Mouse (Mus musculus) MEL (cell line): ENCODE results near the gene Krt75. TPM values are rescaled to one million over a fixed set of nuclear protein-coding genes. Genes with fewer than 3 reads are reported as not detected.

Experiments
- DNase-seq: peaks from one replicate; pipeline ENCODE4 v3.0.0; 2011; ENCODE audit warnings: low read depth, low spot score
- H3K27ac ChIP-seq: 2 replicates; pipeline ENCODE4 v1.5.1; 2012; ENCODE audit warnings: low read depth, mild to moderate bottlenecking, control low read depth, low read length, moderate library complexity; ENCODE audit not compliant: control insufficient read depth
- H3K27me3 ChIP-seq, 2 experiments: fragments of 150-350 bp in 1 of 2; sonication (generic) in 1 of 2; 2 replicates each; pipeline ENCODE4 v1.6.1; 2012; ENCODE audit warnings: low read length in 2 of 2, mild to moderate bottlenecking in 2 of 2, improper control_type of control experiment in 1 of 2, moderate library complexity in 1 of 2; ENCODE audit not compliant: insufficient read depth in 2 of 2, control insufficient read depth in 1 of 2
- H3K36me3 ChIP-seq, 2 experiments: 2 replicates each; pipeline ENCODE4 v1.6.1; 2012 to 2014; ENCODE audit warnings: low read length in 2 of 2, improper control_type of control experiment in 1 of 2, inconsistent platforms in 1 of 2, mild to moderate bottlenecking in 1 of 2; ENCODE audit not compliant: insufficient read depth in 2 of 2, control insufficient read depth in 1 of 2
- H3K4me1 ChIP-seq, 2 experiments: fragments of 150-350 bp in 1 of 2; sonication (generic) in 1 of 2; 2 replicates each; pipeline ENCODE4 v1.6.1; 2012; ENCODE audit warnings: low read length in 2 of 2, improper control_type of control experiment in 1 of 2, mild to moderate bottlenecking in 1 of 2; ENCODE audit not compliant: insufficient read depth in 2 of 2, control insufficient read depth in 1 of 2
- H3K4me3 ChIP-seq, 2 experiments: fragments of 150-350 bp in 1 of 2; sonication (generic) in 1 of 2; 2 replicates each; pipeline ENCODE4 v1.5.1; 2012; ENCODE audit warnings: low read depth in 2 of 2, low read length in 2 of 2, mild to moderate bottlenecking in 2 of 2, moderate library complexity in 2 of 2, control low read depth in 1 of 2, improper control_type of control experiment in 1 of 2; ENCODE audit not compliant: control insufficient read depth in 1 of 2, insufficient read depth in 1 of 2
- H3K79me2 ChIP-seq: 2 replicates; pipeline ENCODE4 v1.6.1; 2012; ENCODE audit warnings: mild to moderate bottlenecking, low read length, moderate library complexity; ENCODE audit not compliant: control insufficient read depth, poor library complexity, insufficient read depth
- H3K9ac ChIP-seq: 2 replicates; pipeline ENCODE4 v1.6.1; 2012; ENCODE audit warnings: low read depth, mild to moderate bottlenecking, control low read depth, low read length, moderate library complexity; ENCODE audit not compliant: control insufficient read depth, poor library complexity, severe bottlenecking
- H3K9me3 ChIP-seq: fragments of 150-350 bp; sonication (generic); replicated peaks from 2 replicates; pipeline ENCODE4 v1.6.1; 2012; ENCODE audit warnings: mild to moderate bottlenecking, low read length, improper control_type of control experiment, moderate library complexity; ENCODE audit not compliant: insufficient read depth
- BHLHE40 ChIP-seq: IDR thresholded peaks from 2 replicates; pipeline ENCODE4 v1.6.1; 2012; ENCODE audit warnings: low read depth, mild to moderate bottlenecking, inconsistent platforms, low read length, improper control_type of control experiment, borderline replicate concordance
- CHD1 ChIP-seq: IDR thresholded peaks from 2 replicates; pipeline ENCODE4 v1.6.1; 2012; ENCODE audit warnings: low read depth, mild to moderate bottlenecking, inconsistent platforms, low read length, improper control_type of control experiment
- CHD2 ChIP-seq: IDR thresholded peaks from 2 replicates; pipeline ENCODE4 v1.6.1; 2011; ENCODE audit warnings: low read length, improper control_type of control experiment
- CTCF ChIP-seq, 3 experiments: IDR thresholded peaks in 2 of 3; conservative IDR thresholded peaks in 1 of 3; 2 replicates each; pipeline ENCODE4 v1.5.1; 2011 to 2012; ENCODE audit warnings: low read length in 3 of 3, low read depth in 2 of 3, mild to moderate bottlenecking in 2 of 3, improper control_type of control experiment in 1 of 3, inconsistent platforms in 1 of 3, mixed read lengths in 1 of 3, moderate library complexity in 1 of 3; ENCODE audit not compliant: control insufficient read depth in 1 of 3, insufficient read depth in 1 of 3, poor library complexity in 1 of 3, severe bottlenecking in 1 of 3
- ELF1 ChIP-seq: IDR thresholded peaks from 2 replicates; pipeline ENCODE4 v1.6.1; 2014; ENCODE audit warnings: low read depth, mild to moderate bottlenecking, inconsistent platforms, low read length, improper control_type of control experiment, moderate library complexity
- ETS1 ChIP-seq: IDR thresholded peaks from 2 replicates; pipeline ENCODE4 v1.6.1; 2012; ENCODE audit warnings: low read depth, mild to moderate bottlenecking, inconsistent platforms, low read length, improper control_type of control experiment, moderate library complexity
- GABPA ChIP-seq: IDR thresholded peaks from 2 replicates; pipeline ENCODE4 v1.6.1; 2012; ENCODE audit warnings: low read depth, mild to moderate bottlenecking, inconsistent platforms, low read length, improper control_type of control experiment, moderate library complexity
- JUND ChIP-seq: IDR thresholded peaks from 2 replicates; pipeline ENCODE4 v1.6.1; 2011; ENCODE audit warnings: low read depth, mild to moderate bottlenecking, improper control_type of control experiment, low read length
- KAT2A ChIP-seq: conservative IDR thresholded peaks from 2 replicates; pipeline ENCODE4 v1.6.1; 2012; ENCODE audit warnings: low read depth, low read length, improper control_type of control experiment, inconsistent platforms
- MAFK ChIP-seq: IDR thresholded peaks from 2 replicates; pipeline ENCODE4 v1.6.1; 2011; ENCODE audit warnings: low read depth, mild to moderate bottlenecking, low read length, improper control_type of control experiment, borderline replicate concordance
- MAX ChIP-seq: IDR thresholded peaks from 2 replicates; pipeline ENCODE4 v1.6.1; 2011; ENCODE audit warnings: low read length, improper control_type of control experiment
- MYB ChIP-seq: IDR thresholded peaks from 2 replicates; pipeline ENCODE4 v1.6.1; 2011; ENCODE audit warnings: mild to moderate bottlenecking, low read depth, low read length, improper control_type of control experiment
- NELFE ChIP-seq: IDR thresholded peaks from 2 replicates; pipeline ENCODE4 v1.6.1; 2011; ENCODE audit warnings: low read depth, low read length, improper control_type of control experiment
- POLR2A ChIP-seq, 2 experiments: IDR thresholded peaks; 2 replicates each; pipeline ENCODE4 v1.6.1; 2011 to 2012; ENCODE audit warnings: low read length in 2 of 2, mild to moderate bottlenecking in 2 of 2, control low read depth in 1 of 2, improper control_type of control experiment in 1 of 2, low read depth in 1 of 2, moderate library complexity in 1 of 2; ENCODE audit not compliant: control insufficient read depth in 1 of 2, insufficient read depth in 1 of 2, poor library complexity in 1 of 2
- RAD21 ChIP-seq: IDR thresholded peaks from 2 replicates; pipeline ENCODE4 v1.6.1; 2011; ENCODE audit warnings: mild to moderate bottlenecking, low read depth, low read length, improper control_type of control experiment
- SIN3A ChIP-seq: IDR thresholded peaks from 2 replicates; pipeline ENCODE4 v1.6.1; 2012; ENCODE audit warnings: low read length, improper control_type of control experiment, inconsistent platforms
- SMC3 ChIP-seq: IDR thresholded peaks from 2 replicates; pipeline ENCODE4 v1.6.1; 2011; ENCODE audit warnings: low read depth, low read length, improper control_type of control experiment
- TCF12 ChIP-seq: IDR thresholded peaks from 2 replicates; pipeline ENCODE4 v1.6.1; 2014; ENCODE audit warnings: low read depth, mild to moderate bottlenecking, inconsistent platforms, low read length, improper control_type of control experiment, moderate library complexity
- UBTF ChIP-seq: IDR thresholded peaks from 2 replicates; pipeline ENCODE4 v1.6.1; 2012; ENCODE audit warnings: low read depth, mild to moderate bottlenecking, inconsistent platforms, low read length, improper control_type of control experiment, moderate library complexity, borderline replicate concordance; ENCODE audit not compliant: insufficient read depth
- USF1 ChIP-seq: IDR thresholded peaks from 2 replicates; pipeline ENCODE4 v1.6.1; 2014; ENCODE audit warnings: low read depth, mild to moderate bottlenecking, inconsistent platforms, low read length, improper control_type of control experiment, moderate library complexity
- ZC3H11A ChIP-seq: IDR thresholded peaks from 2 replicates; pipeline ENCODE4 v1.6.1; 2012; ENCODE audit warnings: low read depth, mild to moderate bottlenecking, inconsistent platforms, low read length, improper control_type of control experiment
- ZMIZ1 ChIP-seq: IDR thresholded peaks from 2 replicates; pipeline ENCODE4 v1.6.1; 2012; ENCODE audit warnings: low read depth, mild to moderate bottlenecking, inconsistent platforms, low read length, improper control_type of control experiment, moderate library complexity
- ZNF384 ChIP-seq: IDR thresholded peaks from 2 replicates; pipeline ENCODE4 v1.6.1; 2012; ENCODE audit warnings: low read depth, mild to moderate bottlenecking, inconsistent platforms, low read length, improper control_type of control experiment
- polyA plus RNA-seq, 2 experiments: library from polyadenylated mRNA; stranded (reverse) in 1 of 2; unstranded in 1 of 2; fragments of >175 nt in 1 of 2; fragments of >200 nt in 1 of 2; gene quantifications; 2 replicates each; pipeline versions ENCODE4 v1.2.1 to v1.2.4; 2012; ENCODE audit warnings: low replicate concordance in 2 of 2, low read depth in 1 of 2; ENCODE audit not compliant: insufficient read length in 2 of 2, insufficient read depth in 1 of 2, missing spikeins in 1 of 2
- total RNA-seq: library from RNA; depleted of rRNA; stranded (reverse); fragments of 300-350 nt; gene quantifications from 2 replicates; pipeline ENCODE4 v1.2.3, GENCODE M21; 2012

Gene Krt75
- total and polyA plus RNA-seq, 3 experiments = not detected

DNA sequence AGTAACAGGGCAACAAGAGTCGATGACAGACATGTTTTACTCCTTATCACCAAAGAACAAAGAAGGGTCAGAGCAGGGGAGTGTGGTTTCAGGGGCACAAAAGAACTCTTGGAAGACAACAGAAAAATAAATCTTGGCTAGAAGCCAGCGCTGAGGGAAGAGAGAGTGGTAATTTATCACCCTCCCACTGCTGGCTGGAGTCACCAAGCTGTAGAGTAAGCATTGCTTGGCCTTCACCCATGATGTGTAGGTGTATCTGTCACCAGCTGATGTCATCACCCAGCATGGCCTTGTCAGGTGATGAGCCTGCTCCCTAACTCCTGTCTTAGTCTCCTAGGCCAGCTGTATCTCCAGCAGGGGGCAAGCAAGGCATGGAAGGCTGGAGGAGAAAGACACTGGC lies 10.8 kb upstream of the Krt75 start:
- Histone ChIP-seq H3K27ac (no peak overlapping the region), H3K9me3 (no peaks in the 10 kb centered on the region), H3K4me3 (no peak overlapping the region)
- DNase-seq = no peak
- TF ChIP-seq MAFK (no peak), NELFE (no peak), USF1 (no peak)
- TF ChIP-seq, all 39 proteins: peak for 0
- no peak overlapping the region for H3K9ac ChIP-seq
- H3K36me3 ChIP-seq = no peaks in the 10 kb centered on the region
- H3K79me2 ChIP-seq = no peaks in the 10 kb centered on the region
- H3K4me1 ChIP-seq = no peaks in the 10 kb centered on the region
- no peaks in the 10 kb centered on the region for H3K27me3 ChIP-seq

DNA sequence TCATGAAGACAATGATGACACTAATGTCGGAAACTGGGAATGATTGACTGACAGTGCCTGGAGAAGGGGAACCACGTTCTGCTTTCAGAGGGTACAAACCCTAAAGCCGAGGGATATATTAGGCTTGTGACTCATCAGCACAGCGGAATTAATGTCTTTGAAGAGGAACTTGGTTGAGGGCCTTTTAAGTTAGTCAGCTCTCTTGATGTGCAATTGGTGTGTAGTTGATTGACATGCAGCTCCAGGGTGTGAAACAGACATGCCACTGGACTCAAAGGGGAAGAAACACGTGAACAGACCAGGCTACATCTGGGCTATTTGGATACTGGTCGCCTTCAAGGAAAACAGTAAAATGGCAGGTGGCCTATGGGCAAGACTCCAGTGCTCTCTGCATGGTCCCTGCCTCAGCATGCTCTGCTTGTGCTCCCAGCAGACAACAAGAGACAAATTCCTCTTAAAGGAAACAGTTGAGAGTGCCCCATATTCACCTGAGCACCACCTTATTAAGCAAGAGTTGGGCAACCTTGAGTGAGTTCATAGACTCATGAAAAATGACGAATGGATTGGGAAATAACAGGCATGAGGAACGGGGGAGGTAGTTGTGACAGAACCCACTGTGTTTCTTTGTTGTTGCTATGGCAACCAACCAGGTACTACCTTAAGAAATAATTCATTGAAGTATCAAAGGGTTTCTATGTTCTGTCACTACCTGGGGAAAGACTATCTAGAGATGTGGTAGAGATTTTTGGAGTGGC lies 9.7 kb upstream of the Krt75 start:
- Histone ChIP-seq H3K4me3 (no peak overlapping the region), H3K79me2 (no peaks in the 10 kb centered on the region), H3K36me3 (no peaks in the 10 kb centered on the region), H3K4me1 (no peaks in the 10 kb centered on the region), H3K27me3 (no peaks in the 10 kb centered on the region), H3K27ac (no peak overlapping the region), H3K9ac (no peak overlapping the region), H3K9me3 (no peaks in the 10 kb centered on the region)
- no peak for DNase-seq
- TF ChIP-seq UBTF = no peak

DNA sequence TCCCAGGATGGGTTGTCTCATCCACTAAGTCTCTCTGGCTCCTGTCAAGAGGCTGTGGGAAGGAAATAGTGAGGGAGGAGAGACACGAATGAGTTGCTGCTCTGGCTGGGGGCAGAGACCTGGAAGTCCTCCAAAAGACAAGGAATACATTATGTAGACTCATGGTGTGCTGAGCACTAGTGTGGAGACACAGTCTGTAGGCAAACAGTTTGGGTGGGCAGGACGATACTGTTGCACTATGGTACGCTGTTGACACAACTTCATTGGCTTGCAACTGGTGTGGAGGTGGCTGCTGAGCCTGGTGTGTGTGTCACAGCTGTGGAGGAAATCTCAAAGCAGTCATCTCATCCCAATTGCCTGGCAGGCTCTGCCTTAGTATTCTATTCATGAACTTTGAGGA lies 8.0 kb upstream of the Krt75 start:
- no peak overlapping the region for H3K27ac ChIP-seq
- no peaks in the 10 kb centered on the region for H3K4me1 ChIP-seq
- TF ChIP-seq ETS1 = no peak
- no peak for TF ChIP-seq BHLHE40
- no peak for TF ChIP-seq CHD1
- no peak for TF ChIP-seq SIN3A
- TF ChIP-seq POLR2A (IDR thresholded peaks at IDR 0.05; ENCODE audit: control insufficient read depth in 1 of 2, insufficient read depth in 1 of 2, low read depth in 1 of 2, low read length in 2 of 2, poor library complexity in 1 of 2) = no peak
- TF ChIP-seq GABPA = no peak
- no peak for TF ChIP-seq SMC3
- no peak for TF ChIP-seq MAX
- TF ChIP-seq MYB = no peak
- TF ChIP-seq RAD21 = no peak
- no peak for TF ChIP-seq ZMIZ1
- no peak for TF ChIP-seq CHD2
- TF ChIP-seq ZC3H11A = no peak
- no peak for TF ChIP-seq USF1
- TF ChIP-seq CTCF (IDR thresholded peaks at IDR 0.05 in 2 of 3, conservative IDR thresholded peaks at IDR 0.05 in 1 of 3; ENCODE audit: control insufficient read depth in 1 of 3, insufficient read depth in 1 of 3, low read depth in 2 of 3, low read length in 3 of 3, poor library complexity in 1 of 3, severe bottlenecking in 1 of 3) = no peak
- TF ChIP-seq ELF1 = no peak
- TF ChIP-seq JUND = no peak
- TF ChIP-seq TCF12 = no peak
- no peak for TF ChIP-seq KAT2A
- TF ChIP-seq ZNF384 = no peak
- no peak overlapping the region for H3K4me3 ChIP-seq
- no peak overlapping the region for H3K9ac ChIP-seq
- no peaks in the 10 kb centered on the region for H3K79me2 ChIP-seq
- no peaks in the 10 kb centered on the region for H3K9me3 ChIP-seq
- H3K27me3 ChIP-seq = no peaks in the 10 kb centered on the region
- no peak for DNase-seq
- H3K36me3 ChIP-seq = no peaks in the 10 kb centered on the region
